Mouse (Mus musculus) midbrain, embryonic 12.5 days (tissue): Measurements from ENCODE around the gene Il20. TPM values are rescaled to one million over a fixed set of nuclear protein-coding genes. Genes with fewer than 3 reads are reported as not detected.
A peak's percentile ranks its signal among the peaks of the same experiment; 100 is the strongest.

Experiments
- ATAC-seq: fragments of 200-750 bp; cut with Nextera tagmentation; 2 replicates; pipeline ENCODE4 v1.8.0; 2017; ENCODE audit warnings: low read depth, moderate TSS enrichment, moderate library complexity; ENCODE audit not compliant: low FRiP score
- H3K27ac ChIP-seq: fragments of 300-500 bp; sonication (generic); replicated peaks from 2 replicates; pipeline ENCODE4 v1.5.1; 2016; ENCODE audit warnings: mild to moderate bottlenecking
- H3K27me3 ChIP-seq: fragments of 300-500 bp; sonication (generic); 2 replicates; pipeline ENCODE4 v1.6.1; 2016; ENCODE audit warnings: mild to moderate bottlenecking
- H3K36me3 ChIP-seq: fragments of 300-500 bp; sonication (generic); 2 replicates; pipeline ENCODE4 v1.6.1; 2016
- H3K4me1 ChIP-seq: fragments of 300-500 bp; sonication (generic); 2 replicates; pipeline ENCODE4 v1.6.1; 2016
- H3K4me2 ChIP-seq: fragments of 300-500 bp; sonication (generic); replicated peaks from 2 replicates; pipeline ENCODE4 v1.6.1; 2016; ENCODE audit warnings: mild to moderate bottlenecking, moderate library complexity
- H3K4me3 ChIP-seq: fragments of 300-500 bp; sonication (generic); 2 replicates; pipeline ENCODE4 v1.5.1; 2016; ENCODE audit warnings: mild to moderate bottlenecking
- H3K9ac ChIP-seq: fragments of 300-500 bp; sonication (generic); replicated peaks from 2 replicates; pipeline ENCODE4 v1.6.1; 2016; ENCODE audit warnings: mild to moderate bottlenecking, moderate library complexity
- H3K9me3 ChIP-seq: fragments of 300-500 bp; sonication (generic); 2 replicates; pipeline ENCODE4 v1.6.1; 2016; ENCODE audit warnings: mild to moderate bottlenecking
- WGBS: fragments of 180-500 bp; shearing (Covaris S2); methylation state at CpG from one replicate; pipeline ENCODE4 v1.1.7; 2016; 5-methylcytosine and 5-hydroxymethylcytosine counted together
- polyA plus RNA-seq: library from polyadenylated mRNA; unstranded; fragments of >200 nt; fragmentation: Nextera tagmentation; extraction: Ambion mirVana; gene quantifications from 2 replicates; pipeline ENCODE4 v1.2.1, GENCODE M21; 2016

Il20 gene
- polyA plus RNA-seq, 1 experiment from 2014 or later: not detected

DNA sequence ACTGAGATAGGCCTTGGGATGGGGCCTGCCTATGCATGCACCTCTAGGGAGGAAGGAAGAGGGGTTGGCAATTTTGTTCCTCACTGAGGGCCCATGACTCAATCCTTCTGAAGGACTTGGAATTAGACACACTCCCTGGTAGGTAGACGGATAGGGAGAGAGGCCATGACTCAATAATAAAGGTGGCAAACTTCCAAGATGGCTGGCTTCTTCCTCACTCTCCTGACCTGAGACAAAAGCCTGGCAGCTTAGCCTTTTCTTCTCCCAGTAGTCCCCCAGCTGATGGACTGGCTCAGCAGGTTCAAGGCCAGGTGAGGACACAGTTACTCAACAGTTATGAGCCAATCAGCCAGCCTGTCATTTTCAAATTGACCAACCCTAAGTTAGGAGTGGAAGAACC lies 18.8 kb downstream of the Il20 start:
- ATAC-seq: no peak
- Histone ChIP-seq H3K4me2 (no peak overlapping the region), H3K27me3 (peaks cover 5% of the 10 kb centered on the region; the same call in 1 of the 2 replicates), H3K27ac (no peak overlapping the region), H3K36me3 (no peaks in the 10 kb centered on the region), H3K9ac (no peak overlapping the region), H3K4me3 (no peak overlapping the region), H3K4me1 (no peaks in the 10 kb centered on the region), H3K9me3 (no peaks in the 10 kb centered on the region)
- 79% methylated on average over 1 of the region's 1 CpGs for WGBS

DNA sequence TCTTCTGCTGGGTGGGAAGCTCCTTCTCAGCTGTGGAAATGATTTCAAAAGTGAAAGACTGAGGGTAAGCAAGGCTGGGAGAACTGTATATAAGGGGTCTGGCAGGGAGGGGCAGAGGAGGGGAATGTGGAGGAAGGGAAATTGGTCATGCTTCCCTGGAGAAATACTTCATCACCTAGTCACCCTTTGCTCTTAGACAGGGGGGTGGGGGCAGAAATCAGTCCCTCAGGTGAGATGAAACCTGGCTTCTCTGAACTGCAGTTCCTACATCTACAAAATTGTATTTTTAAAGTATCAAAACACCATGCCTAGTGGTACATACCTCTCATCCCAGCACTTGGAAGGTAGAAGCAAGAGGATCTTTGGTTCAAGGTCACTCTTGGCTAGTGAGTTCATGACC lies 23.9 kb downstream of the Il20 start, which contains the start of gene Il24:
Gene Il24, minus strand, starts transcription at position 101 of the 400 bp plus-strand sequence.
- Histone ChIP-seq H3K4me2 (no peak within 1 kb of the TSS), H3K9me3 (no peaks in the 10 kb centered on the region), H3K27me3 (no peaks in the 10 kb centered on the region), H3K36me3 (no peaks in the 10 kb centered on the region), H3K9ac (no peak within 1 kb of the TSS), H3K27ac (no peak within 1 kb of the TSS), H3K4me3 (no peak within 1 kb of the TSS), H3K4me1 (no peaks in the 10 kb centered on the region)
- ATAC-seq: no peak

GRCm38 (mm10) chr1:130883146-130883545 lies 28.1 kb downstream of the Il20 start:
- H3K27me3 ChIP-seq: peaks cover 12% of the 10 kb centered on the region
- no peak overlapping the region for H3K4me2 ChIP-seq
- no peaks in the 10 kb centered on the region for H3K9me3 ChIP-seq
- no peak overlapping the region for H3K27ac ChIP-seq
- H3K4me3 ChIP-seq: no peak overlapping the region
- H3K4me1 ChIP-seq: 0 out of 2 replicates have a peak, but pooled peaks cover 2% of the 10 kb centered on the region
- H3K36me3 ChIP-seq: no peaks in the 10 kb centered on the region
- ATAC-seq: no peak
- WGBS: 86% methylated on average over 4 of the region's 4 CpGs
- no peak overlapping the region for H3K9ac ChIP-seq

DNA sequence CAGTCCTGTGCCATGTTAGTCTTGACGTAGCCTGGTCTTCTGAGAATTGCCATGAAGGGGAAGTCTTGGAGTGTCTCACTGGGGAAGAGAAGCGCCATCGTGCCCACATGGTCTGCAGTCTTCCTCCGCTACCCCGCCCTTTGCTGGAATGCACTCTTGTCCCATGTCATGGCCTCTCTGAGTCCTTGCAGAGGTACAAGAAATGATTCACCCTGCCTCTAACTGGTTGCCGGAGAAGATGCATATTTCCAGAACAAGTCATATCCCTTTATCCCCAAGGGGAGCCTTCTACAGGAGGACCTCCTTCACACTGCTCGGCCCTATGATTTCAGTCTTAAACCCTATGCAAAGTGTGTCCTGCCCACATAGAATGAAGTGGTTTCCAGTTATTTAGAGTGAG lies 31.3 kb downstream of the Il20 start:
- Histone ChIP-seq H3K4me3 (no peak overlapping the region), H3K4me2 (no peak overlapping the region), H3K36me3 (no peaks in the 10 kb centered on the region), H3K27ac (no peak overlapping the region), H3K9me3 (no peaks in the 10 kb centered on the region), H3K27me3 (peaks cover 24% of the 10 kb centered on the region), H3K4me1 (0 out of 2 replicates have a peak, but pooled peaks cover 4% of the 10 kb centered on the region), H3K9ac (no peak overlapping the region)
- WGBS: 93% methylated on average over 7 of the region's 7 CpGs
- no peak for ATAC-seq

DNA sequence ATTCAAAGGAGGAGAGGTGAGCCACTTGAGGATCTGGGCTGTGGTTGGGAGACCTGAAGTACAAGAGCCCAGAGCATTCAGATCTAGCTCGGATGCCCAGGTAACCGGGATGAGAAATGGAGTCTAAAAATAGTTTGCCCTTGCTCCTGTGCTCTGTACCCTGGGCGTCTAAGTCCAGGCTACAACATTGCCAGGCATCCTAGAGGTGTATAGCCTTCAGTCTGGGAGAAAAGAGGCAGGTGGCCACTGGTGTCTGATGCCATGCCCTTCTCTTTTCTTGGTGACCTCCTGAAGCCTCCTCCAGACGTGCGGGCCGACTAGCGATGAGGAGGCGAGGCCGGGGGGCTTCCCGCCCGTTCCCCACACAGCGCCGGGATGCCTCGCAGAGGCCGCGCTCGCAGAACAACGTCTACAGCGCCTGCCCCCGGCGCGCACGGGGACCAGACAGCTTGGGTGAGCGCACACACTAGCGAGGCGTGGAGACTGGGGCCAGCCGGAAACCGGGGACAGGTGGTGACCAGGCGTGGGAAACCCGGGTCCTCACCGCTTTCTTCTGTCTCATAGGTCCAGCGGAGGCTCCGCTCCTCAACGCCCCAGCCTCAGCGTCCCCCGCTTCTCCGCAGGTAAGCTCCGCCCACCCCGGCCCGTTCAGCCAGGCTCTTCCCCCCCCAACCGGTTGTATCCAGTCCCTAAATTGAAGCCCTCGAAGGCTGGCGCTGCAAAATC lies 33.2 kb downstream of the Il20 start:
- ATAC-seq: peak; percentile 74
- Histone ChIP-seq H3K4me1 (0 out of 2 replicates have a peak, but pooled peaks cover 4% of the 10 kb centered on the region), H3K27ac (no peak overlapping the region), H3K4me2 (peak overlapping the region; percentile 91), H3K9me3 (no peaks in the 10 kb centered on the region), H3K9ac (peak overlapping the region; percentile 59), H3K36me3 (no peaks in the 10 kb centered on the region), H3K27me3 (peaks cover 24% of the 10 kb centered on the region), H3K4me3 (peak overlapping the region; percentile 48)
- 3% methylated on average over 43 of the region's 43 CpGs for WGBS

GRCm38 (mm10) chr1:130876931-130877509 lies 34.2 kb downstream of the Il20 start:
- Histone ChIP-seq H3K4me1 (0 out of 2 replicates have a peak, but pooled peaks cover 4% of the 10 kb centered on the region), H3K27ac (no peak overlapping the region), H3K9ac (no peak overlapping the region), H3K4me2 (no peak overlapping the region), H3K36me3 (no peaks in the 10 kb centered on the region), H3K4me3 (no peak overlapping the region), H3K27me3 (peaks cover 24% of the 10 kb centered on the region), H3K9me3 (no peaks in the 10 kb centered on the region)
- WGBS: 17% methylated on average over 3 of the region's 3 CpGs
- ATAC-seq: no peak

DNA sequence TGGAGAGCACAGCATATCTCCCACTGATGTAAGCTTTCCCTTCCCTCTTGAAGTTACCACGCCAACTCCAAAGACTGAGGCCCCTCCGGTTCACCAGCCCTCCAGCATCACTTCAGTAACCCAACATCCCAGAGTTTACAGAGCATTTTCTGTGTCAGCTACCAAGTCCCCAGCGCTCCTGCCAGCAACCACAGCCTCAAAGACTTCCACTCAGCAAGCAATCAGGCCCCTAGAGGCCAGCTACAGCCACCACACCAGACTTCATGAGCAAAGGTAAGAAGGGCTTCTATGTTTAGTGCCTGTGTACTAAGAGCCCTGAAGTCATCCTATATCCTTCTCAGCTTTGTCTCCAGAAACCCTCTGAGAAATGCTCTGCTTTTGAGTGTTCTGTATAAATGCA lies 35.3 kb downstream of the Il20 start:
- no peaks in the 10 kb centered on the region for H3K9me3 ChIP-seq
- WGBS: 81% methylated on average over 3 of the region's 3 CpGs

GRCm38 (mm10) chr1:130875139-130875538 lies 36.1 kb downstream of the Il20 start:
- WGBS: 52% methylated on average over 3 of the region's 3 CpGs
- ATAC-seq: no peak
- Histone ChIP-seq H3K9ac (no peak overlapping the region), H3K27ac (no peak overlapping the region), H3K27me3 (peaks cover 24% of the 10 kb centered on the region), H3K9me3 (no peaks in the 10 kb centered on the region), H3K4me1 (0 out of 2 replicates have a peak, but pooled peaks cover 4% of the 10 kb centered on the region), H3K4me3 (no peak overlapping the region), H3K36me3 (no peaks in the 10 kb centered on the region), H3K4me2 (no peak overlapping the region)

More for the DNA sequence above, 35.3 kb downstream of the Il20 start:
- Histone ChIP-seq H3K4me1 (0 out of 2 replicates have a peak, but pooled peaks cover 4% of the 10 kb centered on the region), H3K27me3 (peaks cover 24% of the 10 kb centered on the region), H3K9ac (no peak overlapping the region), H3K4me2 (no peak overlapping the region), H3K36me3 (no peaks in the 10 kb centered on the region), H3K4me3 (no peak overlapping the region), H3K27ac (no peak overlapping the region)
- ATAC-seq: no peak

- Histone ChIP-seq H3K4me1 (0 out of 2 replicates have a peak, but pooled peaks cover under 1% of the 10 kb centered on the region), H3K9me3 (no peaks in the 10 kb centered on the region), H3K4me2 (no peak overlapping the region), H3K4me3 (no peak overlapping the region), H3K9ac (no peak overlapping the region), H3K27ac (no peak overlapping the region), H3K36me3 (no peaks in the 10 kb centered on the region), H3K27me3 (peaks cover 10% of the 10 kb centered on the region)
- WGBS: 84% methylated on average over 2 of the region's 2 CpGs
- ATAC-seq: no peak
These were observed 38.3 kb downstream of the Il20 start for GRCm38 (mm10) chr1:130872912-130873311.

GRCm38 (mm10) chr1:130865541-130866221 lies 45.6 kb downstream of the Il20 start, which contains the start of gene Fcmr:
Gene Fcmr, plus strand, starts transcription at chr1:130865669.
- no peaks in the 10 kb centered on the region for H3K27me3 ChIP-seq
- no peak within 1 kb of the TSS for H3K9ac ChIP-seq
- H3K4me3 ChIP-seq: no peak within 1 kb of the TSS
- H3K9me3 ChIP-seq: no peaks in the 10 kb centered on the region
- H3K27ac ChIP-seq: no peak within 1 kb of the TSS
- H3K4me1 ChIP-seq: no peaks in the 10 kb centered on the region
- H3K4me2 ChIP-seq: no peak within 1 kb of the TSS
- no peaks in the 10 kb centered on the region for H3K36me3 ChIP-seq
- ATAC-seq: no peak
- 74% methylated on average over 7 of the region's 7 CpGs for WGBS

GRCm38 (mm10) chr1:130864741-130865140 lies 46.5 kb downstream of the Il20 start:
- H3K9ac ChIP-seq: no peak overlapping the region
- 85% methylated on average over 5 of the region's 5 CpGs for WGBS
- no peak overlapping the region for H3K27ac ChIP-seq
- H3K4me3 ChIP-seq: no peak overlapping the region
- ATAC-seq: no peak
- H3K4me2 ChIP-seq: no peak overlapping the region
- no peaks in the 10 kb centered on the region for H3K4me1 ChIP-seq
- no peaks in the 10 kb centered on the region for H3K27me3 ChIP-seq
- no peaks in the 10 kb centered on the region for H3K36me3 ChIP-seq
- no peaks in the 10 kb centered on the region for H3K9me3 ChIP-seq

GRCm38 (mm10) chr1:130864238-130864637 lies 47.0 kb downstream of the Il20 start:
- no peaks in the 10 kb centered on the region for H3K9me3 ChIP-seq
- H3K27ac ChIP-seq: no peak overlapping the region
- no peak overlapping the region for H3K9ac ChIP-seq
- H3K4me1 ChIP-seq: no peaks in the 10 kb centered on the region
- no peak for ATAC-seq
- no peak overlapping the region for H3K4me2 ChIP-seq
- no peak overlapping the region for H3K4me3 ChIP-seq
- H3K36me3 ChIP-seq: no peaks in the 10 kb centered on the region
- H3K27me3 ChIP-seq: no peaks in the 10 kb centered on the region
- 93% methylated on average over 4 of the region's 4 CpGs for WGBS
